Mouse (Mus musculus) kidney, adult 2 months (tissue): Measurements from ENCODE around the gene Fpr1. TPM values are rescaled to one million over a fixed set of nuclear protein-coding genes. Genes with fewer than 3 reads are reported as not detected.

Experiments
- DNase-seq: peaks from one replicate; pipeline ENCODE4 v3.0.0; 2021
- H3K27ac ChIP-seq: fragments of 200-500 bp; 2 replicates; pipeline ENCODE4 v1.5.1; 2012; ENCODE audit warnings: low read depth, low read length, control low read depth, inconsistent platforms; ENCODE audit not compliant: insufficient read depth
- H3K27me3 ChIP-seq: fragments of 200-500 bp; replicated peaks from 2 replicates; pipeline ENCODE4 v1.6.1; 2012; ENCODE audit warnings: mild to moderate bottlenecking, moderate library complexity, low read length, inconsistent platforms; ENCODE audit not compliant: control insufficient read depth, insufficient read depth
- H3K36me3 ChIP-seq: fragments of 200-500 bp; 2 replicates; pipeline ENCODE4 v1.6.1; 2012; ENCODE audit warnings: mild to moderate bottlenecking, moderate library complexity, low read length, inconsistent platforms; ENCODE audit not compliant: control insufficient read depth, insufficient read depth
- H3K4me1 ChIP-seq: fragments of 200-500 bp; 2 replicates; pipeline ENCODE4 v1.6.1; 2011; ENCODE audit warnings: low read length; ENCODE audit not compliant: control insufficient read depth, insufficient read depth
- H3K4me3 ChIP-seq: fragments of 200-500 bp; 2 replicates; pipeline ENCODE4 v1.5.1; 2011; ENCODE audit warnings: mild to moderate bottlenecking, low read depth, low read length, control low read depth; ENCODE audit not compliant: insufficient read depth
- CTCF ChIP-seq: fragments of 200-500 bp; conservative IDR thresholded peaks from 2 replicates; pipeline ENCODE4 v1.5.1; 2011; ENCODE audit warnings: low read depth, mild to moderate bottlenecking, control low read depth, low read length, moderate library complexity, mixed read lengths; ENCODE audit not compliant: insufficient read depth, insufficient read length
- POLR2A ChIP-seq: fragments of 200-500 bp; IDR thresholded peaks from one replicate; pipeline ENCODE4 v1.6.1; 2011; ENCODE audit warnings: low read depth, low read length, control low read depth
- WGBS: fragments of 180-500 bp; shearing (Covaris S2); methylation state at CpG from one replicate; pipeline ENCODE4 v1.1.7; 2018; 5-methylcytosine and 5-hydroxymethylcytosine counted together
- polyA plus RNA-seq: library from polyadenylated mRNA; depleted of rRNA; stranded (reverse); fragments of >200 nt; gene quantifications from 2 replicates; pipeline ENCODE4 v1.2.3, GENCODE M21; 2012

Fpr1 gene
- polyA plus RNA-seq, 1 experiment: not detected

DNA sequence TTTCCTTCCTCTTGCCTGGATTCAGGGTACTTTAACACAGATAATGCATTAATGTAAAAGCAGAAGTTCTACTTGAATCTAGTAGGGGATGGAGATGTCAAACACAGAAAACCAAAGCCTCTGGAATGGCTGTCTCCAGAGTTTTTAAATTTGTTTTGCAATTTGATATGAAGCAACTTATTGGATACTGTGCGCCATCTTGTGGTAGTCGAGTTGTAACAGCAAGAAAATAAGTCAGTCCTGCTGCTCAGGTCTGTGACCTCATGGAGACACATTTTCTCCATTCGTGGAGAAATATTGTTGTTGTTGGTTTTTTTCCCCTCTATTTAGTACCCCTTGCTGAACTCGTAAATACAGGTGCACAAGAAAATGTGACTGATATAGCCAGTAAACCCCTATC, 12.3 kb upstream of the Fpr1 start:
- no peaks in the 10 kb centered on the region for H3K4me1 ChIP-seq
- TF ChIP-seq POLR2A: no peak
- peak; percentile 25; the same call in 1 of the 2 replicates for TF ChIP-seq CTCF
- no peaks in the 10 kb centered on the region for H3K36me3 ChIP-seq
- H3K27me3 ChIP-seq: no peaks in the 10 kb centered on the region
- no peak overlapping the region for H3K4me3 ChIP-seq
- no peak overlapping the region for H3K27ac ChIP-seq
- DNase-seq: peak; percentile 64
- WGBS: 2% methylated on average over 4 of the region's 4 CpGs

DNA sequence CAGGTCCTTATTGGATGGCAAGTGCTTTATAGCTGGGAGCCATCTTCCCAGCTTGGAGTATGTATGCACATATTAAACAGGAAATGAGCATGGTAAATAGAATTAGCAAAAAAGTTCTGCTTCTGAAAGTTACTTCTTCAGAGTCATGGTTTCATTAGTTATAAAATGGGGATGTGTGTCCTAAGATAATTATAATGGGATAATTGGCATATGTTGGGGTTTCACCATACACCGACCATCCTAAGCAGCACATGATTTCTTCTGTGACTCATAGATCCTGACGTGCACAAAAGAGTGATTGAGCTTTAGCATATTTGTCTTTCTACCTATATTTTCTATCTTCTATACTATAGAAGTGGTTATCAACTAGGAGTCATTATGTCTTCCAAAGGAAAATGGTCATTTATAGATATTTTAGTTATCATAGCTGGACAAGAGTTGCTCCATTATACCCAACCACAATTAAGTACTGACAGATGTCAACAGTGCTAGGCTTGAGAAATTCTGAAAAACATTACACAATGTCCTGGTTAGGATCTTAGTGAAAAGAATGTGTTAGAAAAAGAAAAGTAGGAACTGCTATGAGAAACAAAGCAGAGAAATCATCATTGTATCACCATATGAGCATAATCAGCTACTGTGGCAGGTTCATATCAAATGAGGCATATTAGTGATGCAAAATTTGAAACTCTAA, 6.1 kb upstream of the Fpr1 start:
- Histone ChIP-seq H3K36me3 (no peaks in the 10 kb centered on the region), H3K27ac (no peak overlapping the region), H3K4me1 (no peaks in the 10 kb centered on the region), H3K27me3 (no peaks in the 10 kb centered on the region), H3K4me3 (no peak overlapping the region)
- no peak for DNase-seq
- WGBS: 90% methylated on average over 2 of the region's 2 CpGs
- TF ChIP-seq CTCF (no peak), POLR2A (no peak)

DNA sequence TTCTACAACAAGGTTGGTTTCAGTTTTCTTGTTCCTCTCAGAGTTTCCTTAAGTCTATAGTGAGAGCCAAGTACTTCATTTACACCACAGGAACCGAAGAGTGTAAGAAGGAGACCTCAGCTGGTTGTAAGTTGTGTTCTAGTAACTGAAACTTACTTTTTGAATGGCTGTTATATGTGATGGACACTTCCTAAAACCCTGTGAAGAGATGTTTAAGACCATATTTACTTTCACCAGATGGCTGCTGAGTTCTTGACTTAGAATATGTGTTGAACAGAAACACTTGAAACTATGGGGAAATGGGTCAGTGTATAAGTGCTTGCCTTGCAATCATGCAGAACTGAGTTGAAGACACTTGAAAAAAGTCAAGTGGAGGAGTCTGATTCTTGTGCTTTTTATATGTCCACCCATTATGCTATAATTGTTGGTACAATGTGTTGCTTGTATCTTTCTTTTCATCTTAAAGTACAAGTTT, 4.1 kb upstream of the Fpr1 start, which contains the start of the genes Fpr2 and Fpr3:
Gene Fpr2 (plus strand): TSS at position 51 of the 475 bp plus-strand sequence.
Gene Fpr3 (plus strand): TSS at position 79 of the 475 bp plus-strand sequence.
- no peaks in the 10 kb centered on the region for H3K27me3 ChIP-seq
- TF ChIP-seq CTCF (no peak), POLR2A (no peak)
- DNase-seq: no peak

DNA sequence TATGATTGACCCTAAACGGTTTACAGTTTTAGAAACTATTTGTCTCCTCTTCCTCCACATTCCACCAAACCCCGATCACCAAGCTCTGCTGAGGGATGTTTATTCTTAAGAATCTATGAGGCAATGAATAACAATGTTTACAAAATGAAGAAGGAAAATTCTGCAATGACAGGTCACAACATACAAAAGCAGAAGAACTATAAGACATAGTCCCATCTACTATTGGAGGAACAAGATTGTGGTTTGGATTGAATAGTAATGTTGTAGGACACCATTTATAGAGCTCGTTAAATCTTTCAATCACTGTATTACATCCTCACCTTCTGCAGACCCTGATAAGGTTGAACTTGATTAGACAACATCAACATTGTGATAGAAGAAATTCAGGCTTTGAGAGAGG, 1.1 kb downstream of the Fpr1 start:
- H3K4me1 ChIP-seq: no peaks in the 10 kb centered on the region
- no peaks in the 10 kb centered on the region for H3K36me3 ChIP-seq
- TF ChIP-seq POLR2A (no peak), CTCF (no peak)
- DNase-seq: no peak
- no peak overlapping the region for H3K27ac ChIP-seq
- no peaks in the 10 kb centered on the region for H3K27me3 ChIP-seq
- no peak overlapping the region for H3K4me3 ChIP-seq
- 69% methylated on average over 3 of the region's 3 CpGs for WGBS

More for the DNA sequence above, 4.1 kb upstream of the Fpr1 start, which contains the start of the genes Fpr2 and Fpr3:
- Histone ChIP-seq H3K4me1 (no peaks in the 10 kb centered on the region), H3K27ac (no peak within 1 kb of the TSS), H3K4me3 (no peak within 1 kb of the TSS), H3K36me3 (no peaks in the 10 kb centered on the region)
- WGBS: 79% methylated on average over 1 of the region's 1 CpGs

DNA sequence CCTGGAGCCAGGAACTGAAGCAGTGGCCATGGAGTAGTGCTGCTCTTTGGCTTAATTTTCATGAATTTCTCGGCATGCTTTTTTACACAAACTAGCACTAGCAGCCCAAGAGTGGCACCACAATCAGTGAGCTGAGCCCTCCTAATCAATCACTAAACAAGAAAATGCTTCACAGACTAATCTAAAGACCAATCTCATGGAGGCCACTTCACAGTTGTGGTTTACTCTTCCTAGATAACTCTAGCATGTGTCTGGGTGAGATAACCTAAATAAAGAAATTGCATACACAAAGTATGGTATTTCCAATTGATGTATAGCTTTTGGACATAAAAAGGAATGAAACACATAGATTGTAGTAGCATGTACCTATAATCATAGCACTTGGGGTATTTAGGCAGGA, 4.4 kb downstream of the Fpr1 start:
- H3K27ac ChIP-seq: no peak overlapping the region
- H3K27me3 ChIP-seq: no peaks in the 10 kb centered on the region
- WGBS: 85% methylated on average over 1 of the region's 1 CpGs
- no peak for DNase-seq
- H3K4me3 ChIP-seq: no peak overlapping the region
- TF ChIP-seq CTCF: no peak
- no peak for TF ChIP-seq POLR2A
- H3K36me3 ChIP-seq: no peaks in the 10 kb centered on the region
- no peaks in the 10 kb centered on the region for H3K4me1 ChIP-seq

DNA sequence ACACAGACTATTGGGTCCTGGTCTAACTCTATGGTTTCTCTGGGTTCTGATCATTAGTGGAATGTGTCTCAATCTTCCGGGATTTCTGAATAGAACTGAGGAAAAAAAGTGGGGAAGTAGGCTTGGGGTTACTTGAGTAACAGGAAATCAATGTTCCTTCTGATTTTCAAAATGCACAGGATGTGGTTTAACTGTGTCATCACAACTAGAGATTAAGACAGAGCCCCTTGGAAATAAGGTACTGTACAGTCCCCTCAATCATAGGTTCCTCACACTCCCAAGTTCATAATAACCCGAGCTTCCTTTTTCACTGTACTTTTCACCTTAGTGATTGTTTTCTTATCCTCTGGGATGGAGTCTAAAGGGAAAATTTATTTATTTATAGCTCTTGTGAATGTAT, 12.0 kb downstream of the Fpr1 start:
- 74% methylated on average over 2 of the region's 2 CpGs for WGBS
- H3K27me3 ChIP-seq: no peaks in the 10 kb centered on the region
- no peaks in the 10 kb centered on the region for H3K36me3 ChIP-seq
- TF ChIP-seq POLR2A: no peak
- no peak for TF ChIP-seq CTCF
- H3K27ac ChIP-seq: no peak overlapping the region
- H3K4me1 ChIP-seq: no peaks in the 10 kb centered on the region
- H3K4me3 ChIP-seq: no peak overlapping the region
- no peak for DNase-seq

DNA sequence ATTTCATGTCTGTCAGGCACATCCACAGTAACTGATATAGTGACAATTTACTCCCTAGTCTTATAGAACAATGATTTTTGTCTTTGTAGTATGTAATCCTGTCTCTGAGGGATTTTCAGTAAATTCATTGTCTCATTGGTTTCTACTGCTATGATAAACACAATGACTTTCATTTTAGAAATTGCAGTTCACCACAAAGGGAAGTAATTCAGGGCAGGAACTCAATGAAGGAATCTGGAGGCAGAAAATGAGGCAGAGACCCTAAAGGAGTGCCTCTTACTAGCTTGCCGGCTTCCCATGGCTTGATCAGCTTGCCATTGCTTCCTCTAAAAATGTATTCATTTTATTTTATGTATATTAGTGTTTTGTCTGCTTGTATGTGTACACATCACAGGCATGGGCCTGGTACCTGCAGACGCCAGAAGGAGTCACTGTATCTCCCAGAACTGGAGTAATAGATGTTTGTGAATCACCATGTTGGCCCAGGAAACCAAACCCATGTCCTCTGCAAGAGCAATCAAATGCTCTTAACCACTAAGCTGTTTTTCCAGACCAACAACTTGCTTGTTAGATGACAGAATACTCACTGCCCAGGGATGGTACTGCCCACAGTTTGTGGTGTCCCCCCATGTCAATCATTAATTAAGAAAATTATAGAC, 12.7 kb downstream of the Fpr1 start:
- H3K4me1 ChIP-seq: no peaks in the 10 kb centered on the region
- no peak for TF ChIP-seq POLR2A
- TF ChIP-seq CTCF: no peak
- 82% methylated on average over 2 of the region's 2 CpGs for WGBS
- H3K36me3 ChIP-seq: no peaks in the 10 kb centered on the region
- no peak overlapping the region for H3K27ac ChIP-seq
- no peaks in the 10 kb centered on the region for H3K27me3 ChIP-seq
- no peak overlapping the region for H3K4me3 ChIP-seq
- no peak for DNase-seq
